Mouse (Mus musculus) MEL (cell line): ENCODE data around the gene Slc6a3. TPM values are rescaled to one million over a fixed set of nuclear protein-coding genes. Genes with fewer than 3 reads are reported as not detected.

Source experiments
- DNase-seq: peaks from one replicate; pipeline ENCODE4 v3.0.0; 2011; ENCODE audit warnings: low read depth, low spot score
- H3K27ac ChIP-seq: 2 replicates; pipeline ENCODE4 v1.5.1; 2012; ENCODE audit warnings: low read depth, mild to moderate bottlenecking, control low read depth, low read length, moderate library complexity; ENCODE audit not compliant: control insufficient read depth
- H3K27me3 ChIP-seq, 2 experiments: fragments of 150-350 bp in 1 of 2; sonication (generic) in 1 of 2; 2 replicates each; pipeline ENCODE4 v1.6.1; 2012; ENCODE audit warnings: low read length in 2 of 2, mild to moderate bottlenecking in 2 of 2, improper control_type of control experiment in 1 of 2, moderate library complexity in 1 of 2; ENCODE audit not compliant: insufficient read depth in 2 of 2, control insufficient read depth in 1 of 2
- H3K36me3 ChIP-seq, 2 experiments: 2 replicates each; pipeline ENCODE4 v1.6.1; 2012 to 2014; ENCODE audit warnings: low read length in 2 of 2, improper control_type of control experiment in 1 of 2, inconsistent platforms in 1 of 2, mild to moderate bottlenecking in 1 of 2; ENCODE audit not compliant: insufficient read depth in 2 of 2, control insufficient read depth in 1 of 2
- H3K4me1 ChIP-seq, 2 experiments: fragments of 150-350 bp in 1 of 2; sonication (generic) in 1 of 2; 2 replicates each; pipeline ENCODE4 v1.6.1; 2012; ENCODE audit warnings: low read length in 2 of 2, improper control_type of control experiment in 1 of 2, mild to moderate bottlenecking in 1 of 2; ENCODE audit not compliant: insufficient read depth in 2 of 2, control insufficient read depth in 1 of 2
- H3K4me3 ChIP-seq, 2 experiments: fragments of 150-350 bp in 1 of 2; sonication (generic) in 1 of 2; 2 replicates each; pipeline ENCODE4 v1.5.1; 2012; ENCODE audit warnings: low read depth in 2 of 2, low read length in 2 of 2, mild to moderate bottlenecking in 2 of 2, moderate library complexity in 2 of 2, control low read depth in 1 of 2, improper control_type of control experiment in 1 of 2; ENCODE audit not compliant: control insufficient read depth in 1 of 2, insufficient read depth in 1 of 2
- H3K79me2 ChIP-seq: 2 replicates; pipeline ENCODE4 v1.6.1; 2012; ENCODE audit warnings: mild to moderate bottlenecking, low read length, moderate library complexity; ENCODE audit not compliant: control insufficient read depth, poor library complexity, insufficient read depth
- H3K9ac ChIP-seq: 2 replicates; pipeline ENCODE4 v1.6.1; 2012; ENCODE audit warnings: low read depth, mild to moderate bottlenecking, control low read depth, low read length, moderate library complexity; ENCODE audit not compliant: control insufficient read depth, poor library complexity, severe bottlenecking
- H3K9me3 ChIP-seq: fragments of 150-350 bp; sonication (generic); replicated peaks from 2 replicates; pipeline ENCODE4 v1.6.1; 2012; ENCODE audit warnings: mild to moderate bottlenecking, low read length, improper control_type of control experiment, moderate library complexity; ENCODE audit not compliant: insufficient read depth
- CTCF ChIP-seq, 3 experiments: IDR thresholded peaks in 2 of 3; conservative IDR thresholded peaks in 1 of 3; 2 replicates each; pipeline ENCODE4 v1.5.1; 2011 to 2012; ENCODE audit warnings: low read length in 3 of 3, low read depth in 2 of 3, mild to moderate bottlenecking in 2 of 3, improper control_type of control experiment in 1 of 3, inconsistent platforms in 1 of 3, mixed read lengths in 1 of 3, moderate library complexity in 1 of 3; ENCODE audit not compliant: control insufficient read depth in 1 of 3, insufficient read depth in 1 of 3, poor library complexity in 1 of 3, severe bottlenecking in 1 of 3
- E2F4 ChIP-seq: IDR thresholded peaks from 2 replicates; pipeline ENCODE4 v1.6.1; 2011; ENCODE audit warnings: low read depth, low read length, improper control_type of control experiment, borderline replicate concordance
- ELF1 ChIP-seq: IDR thresholded peaks from 2 replicates; pipeline ENCODE4 v1.6.1; 2014; ENCODE audit warnings: low read depth, mild to moderate bottlenecking, inconsistent platforms, low read length, improper control_type of control experiment, moderate library complexity
- EP300 ChIP-seq, 2 experiments: IDR thresholded peaks; 2 replicates each; pipeline ENCODE4 v1.6.1; 2011; ENCODE audit warnings: improper control_type of control experiment in 2 of 2, low read length in 2 of 2, low read depth in 1 of 2, mild to moderate bottlenecking in 1 of 2
- ETS1 ChIP-seq: IDR thresholded peaks from 2 replicates; pipeline ENCODE4 v1.6.1; 2012; ENCODE audit warnings: low read depth, mild to moderate bottlenecking, inconsistent platforms, low read length, improper control_type of control experiment, moderate library complexity
- GATA1 ChIP-seq: IDR thresholded peaks from 2 replicates; pipeline ENCODE4 v1.6.1; 2011; ENCODE audit warnings: low read depth, low read length, improper control_type of control experiment
- JUND ChIP-seq: IDR thresholded peaks from 2 replicates; pipeline ENCODE4 v1.6.1; 2011; ENCODE audit warnings: low read depth, mild to moderate bottlenecking, improper control_type of control experiment, low read length
- KAT2A ChIP-seq: conservative IDR thresholded peaks from 2 replicates; pipeline ENCODE4 v1.6.1; 2012; ENCODE audit warnings: low read depth, low read length, improper control_type of control experiment, inconsistent platforms
- MAFK ChIP-seq: IDR thresholded peaks from 2 replicates; pipeline ENCODE4 v1.6.1; 2011; ENCODE audit warnings: low read depth, mild to moderate bottlenecking, low read length, improper control_type of control experiment, borderline replicate concordance
- MAX ChIP-seq: IDR thresholded peaks from 2 replicates; pipeline ENCODE4 v1.6.1; 2011; ENCODE audit warnings: low read length, improper control_type of control experiment
- MAZ ChIP-seq: IDR thresholded peaks from 2 replicates; pipeline ENCODE4 v1.6.1; 2012; ENCODE audit warnings: low read depth, mild to moderate bottlenecking, inconsistent platforms, low read length, improper control_type of control experiment
- MEF2A ChIP-seq: IDR thresholded peaks from 2 replicates; pipeline ENCODE4 v1.6.1; 2014; ENCODE audit warnings: low read depth, mild to moderate bottlenecking, inconsistent platforms, low read length, improper control_type of control experiment; ENCODE audit not compliant: poor library complexity, insufficient replicate concordance, severe bottlenecking; ENCODE audit errors: extremely low read depth
- MXI1 ChIP-seq: IDR thresholded peaks from 2 replicates; pipeline ENCODE4 v1.6.1; 2011; ENCODE audit warnings: mild to moderate bottlenecking, low read depth, low read length, improper control_type of control experiment
- MYC ChIP-seq: IDR thresholded peaks from 2 replicates; pipeline ENCODE4 v1.6.1; 2011; ENCODE audit warnings: low read depth, mild to moderate bottlenecking, low read length, improper control_type of control experiment, moderate library complexity
- NELFE ChIP-seq: IDR thresholded peaks from 2 replicates; pipeline ENCODE4 v1.6.1; 2011; ENCODE audit warnings: low read depth, low read length, improper control_type of control experiment
- POLR2A ChIP-seq, 2 experiments: IDR thresholded peaks; 2 replicates each; pipeline ENCODE4 v1.6.1; 2011 to 2012; ENCODE audit warnings: low read length in 2 of 2, mild to moderate bottlenecking in 2 of 2, control low read depth in 1 of 2, improper control_type of control experiment in 1 of 2, low read depth in 1 of 2, moderate library complexity in 1 of 2; ENCODE audit not compliant: control insufficient read depth in 1 of 2, insufficient read depth in 1 of 2, poor library complexity in 1 of 2
- POLR2AphosphoS2 ChIP-seq: IDR thresholded peaks from 2 replicates; pipeline ENCODE4 v1.6.1; 2011; ENCODE audit warnings: low read length, improper control_type of control experiment
- POLR2AphosphoS5 ChIP-seq: IDR thresholded peaks from 2 replicates; pipeline ENCODE4 v1.6.1; 2012; ENCODE audit warnings: low read depth, borderline replicate concordance, mild to moderate bottlenecking, inconsistent platforms, low read length, moderate library complexity, mixed read lengths
- RAD21 ChIP-seq: IDR thresholded peaks from 2 replicates; pipeline ENCODE4 v1.6.1; 2011; ENCODE audit warnings: mild to moderate bottlenecking, low read depth, low read length, improper control_type of control experiment
- SMC3 ChIP-seq: IDR thresholded peaks from 2 replicates; pipeline ENCODE4 v1.6.1; 2011; ENCODE audit warnings: low read depth, low read length, improper control_type of control experiment
- TAL1 ChIP-seq: IDR thresholded peaks from 2 replicates; pipeline ENCODE4 v1.6.1; 2012; ENCODE audit warnings: mild to moderate bottlenecking, inconsistent platforms, low read length, moderate library complexity, mixed read lengths
- TBP ChIP-seq: IDR thresholded peaks from 2 replicates; pipeline ENCODE4 v1.8.0; 2011; ENCODE audit warnings: low read depth, low read length, improper control_type of control experiment
- TCF12 ChIP-seq: IDR thresholded peaks from 2 replicates; pipeline ENCODE4 v1.6.1; 2014; ENCODE audit warnings: low read depth, mild to moderate bottlenecking, inconsistent platforms, low read length, improper control_type of control experiment, moderate library complexity
- UBTF ChIP-seq: IDR thresholded peaks from 2 replicates; pipeline ENCODE4 v1.6.1; 2012; ENCODE audit warnings: low read depth, mild to moderate bottlenecking, inconsistent platforms, low read length, improper control_type of control experiment, moderate library complexity, borderline replicate concordance; ENCODE audit not compliant: insufficient read depth
- USF1 ChIP-seq: IDR thresholded peaks from 2 replicates; pipeline ENCODE4 v1.6.1; 2014; ENCODE audit warnings: low read depth, mild to moderate bottlenecking, inconsistent platforms, low read length, improper control_type of control experiment, moderate library complexity
- ZC3H11A ChIP-seq: IDR thresholded peaks from 2 replicates; pipeline ENCODE4 v1.6.1; 2012; ENCODE audit warnings: low read depth, mild to moderate bottlenecking, inconsistent platforms, low read length, improper control_type of control experiment
- ZMIZ1 ChIP-seq: IDR thresholded peaks from 2 replicates; pipeline ENCODE4 v1.6.1; 2012; ENCODE audit warnings: low read depth, mild to moderate bottlenecking, inconsistent platforms, low read length, improper control_type of control experiment, moderate library complexity
- ZNF384 ChIP-seq: IDR thresholded peaks from 2 replicates; pipeline ENCODE4 v1.6.1; 2012; ENCODE audit warnings: low read depth, mild to moderate bottlenecking, inconsistent platforms, low read length, improper control_type of control experiment
- polyA plus RNA-seq, 2 experiments: library from polyadenylated mRNA; stranded (reverse) in 1 of 2; unstranded in 1 of 2; fragments of >175 nt in 1 of 2; fragments of >200 nt in 1 of 2; gene quantifications; 2 replicates each; pipeline versions ENCODE4 v1.2.1 to v1.2.4; 2012; ENCODE audit warnings: low replicate concordance in 2 of 2, low read depth in 1 of 2; ENCODE audit not compliant: insufficient read length in 2 of 2, insufficient read depth in 1 of 2, missing spikeins in 1 of 2
- total RNA-seq: library from RNA; depleted of rRNA; stranded (reverse); fragments of 300-350 nt; gene quantifications from 2 replicates; pipeline ENCODE4 v1.2.3, GENCODE M21; 2012

Slc6a3 gene
- total and polyA plus RNA-seq, 3 experiments, result 0.08 to 0.10 TPM; not detected in 1

DNA sequence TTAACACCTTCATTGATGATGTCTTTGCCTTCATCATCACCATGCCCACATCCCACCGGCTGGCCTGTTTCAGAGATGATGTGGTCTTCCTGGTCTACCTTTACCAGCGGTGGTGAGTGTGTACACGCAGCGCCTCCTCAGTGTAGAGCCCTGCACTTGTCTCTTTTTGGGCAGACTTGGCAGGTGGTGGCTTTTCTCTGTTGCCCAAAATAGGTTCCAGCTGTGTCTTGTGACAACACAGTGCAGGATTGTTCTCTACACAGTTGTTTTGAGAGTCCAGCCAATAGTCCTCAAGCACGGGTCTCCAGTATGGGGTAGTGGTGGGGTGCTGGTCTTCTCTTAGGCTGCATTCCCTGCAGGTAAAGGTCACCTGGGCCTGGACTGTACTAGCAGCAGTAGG lies 81.9 kb downstream of the Slc6a3 start:
- H3K9me3 ChIP-seq, result no peaks in the 10 kb centered on the region
- TF ChIP-seq MAFK (no peak), MAX (no peak), ETS1 (no peak), TBP (no peak), E2F4 (no peak), KAT2A (no peak), MAZ (no peak), POLR2AphosphoS5 (no peak), RAD21 (no peak), UBTF (no peak), EP300 (IDR thresholded peaks at IDR 0.05; ENCODE audit: low read depth in 1 of 2, low read length in 2 of 2) (no peak), GATA1 (no peak), ZMIZ1 (no peak), MEF2A (no peak), USF1 (no peak), POLR2A (IDR thresholded peaks at IDR 0.05; ENCODE audit: control insufficient read depth in 1 of 2, insufficient read depth in 1 of 2, low read depth in 1 of 2, low read length in 2 of 2, poor library complexity in 1 of 2) (no peak), TAL1 (no peak), NELFE (no peak), JUND (no peak), POLR2AphosphoS2 (no peak)

GRCm38 (mm10) chr13:73620637-73621036 lies 84.1 kb downstream of the Slc6a3 start:
- Histone ChIP-seq H3K9me3 (no peaks in the 10 kb centered on the region), H3K36me3 (no peaks in the 10 kb centered on the region; a peak in 1 of 4 replicates), H3K27me3 (no peaks in the 10 kb centered on the region), H3K9ac (no peak overlapping the region), H3K4me3 (no peak overlapping the region)
- DNase-seq, result peak; percentile 75
- TF ChIP-seq KAT2A, result no peak
- TF ChIP-seq CTCF (IDR thresholded peaks at IDR 0.05 in 2 of 3, conservative IDR thresholded peaks at IDR 0.05 in 1 of 3; ENCODE audit: control insufficient read depth in 1 of 3, insufficient read depth in 1 of 3, low read depth in 2 of 3, low read length in 3 of 3, poor library complexity in 1 of 3, severe bottlenecking in 1 of 3), result peak; percentile 31 to 73 (median 64)
- peak; percentile 96 for TF ChIP-seq ZNF384
- no peak for TF ChIP-seq GATA1
- no peak for TF ChIP-seq TCF12
- no peak for TF ChIP-seq ELF1
- no peak for TF ChIP-seq POLR2A (IDR thresholded peaks at IDR 0.05; ENCODE audit: control insufficient read depth in 1 of 2, insufficient read depth in 1 of 2, low read depth in 1 of 2, low read length in 2 of 2, poor library complexity in 1 of 2)
- TF ChIP-seq MAZ, result no peak
- TF ChIP-seq ZC3H11A, result 0 out of 2 replicates have a peak, but pooled peaks have one; percentile 30
- TF ChIP-seq MYC, result peak; percentile 67; the same call in 1 of the 2 replicates
- TF ChIP-seq JUND, result no peak
- TF ChIP-seq MAFK, result no peak
- TF ChIP-seq EP300 (IDR thresholded peaks at IDR 0.05; ENCODE audit: low read depth in 1 of 2, low read length in 2 of 2), result no peak
- TF ChIP-seq MXI1, result peak; percentile 47; the same call in 1 of the 2 replicates
- peak; percentile 76 for TF ChIP-seq TBP
- TF ChIP-seq E2F4, result no peak
- TF ChIP-seq RAD21, result peak; percentile 35
- TF ChIP-seq SMC3, result peak; percentile 56
- no peak for TF ChIP-seq MAX
- TF ChIP-seq, all 39 proteins: peak for 8
- H3K79me2 ChIP-seq, result no peaks in the 10 kb centered on the region
- no peaks in the 10 kb centered on the region for H3K4me1 ChIP-seq
- no peak overlapping the region for H3K27ac ChIP-seq

More for the DNA sequence above, 81.9 kb downstream of the Slc6a3 start:
- H3K9ac ChIP-seq, result no peak overlapping the region
- H3K4me3 ChIP-seq, result no peak overlapping the region
- H3K79me2 ChIP-seq, result no peaks in the 10 kb centered on the region
- H3K4me1 ChIP-seq, result no peaks in the 10 kb centered on the region
- H3K36me3 ChIP-seq, result peaks cover 0 to 6% of the 10 kb centered on the region in 2 experiments; a peak in 1 of 4 replicates
- H3K27me3 ChIP-seq, result no peaks in the 10 kb centered on the region
- DNase-seq, result no peak
- H3K27ac ChIP-seq, result no peak overlapping the region
